Mouse (Mus musculus) cerebellum, adult 18-20 months (tissue): ENCODE results near the gene Rabggta.

Experiments used
- DNase-seq, 2 experiments: peaks; one replicate each; pipeline ENCODE4 v3.0.0; 2021

Gene Rabggta

DNA sequence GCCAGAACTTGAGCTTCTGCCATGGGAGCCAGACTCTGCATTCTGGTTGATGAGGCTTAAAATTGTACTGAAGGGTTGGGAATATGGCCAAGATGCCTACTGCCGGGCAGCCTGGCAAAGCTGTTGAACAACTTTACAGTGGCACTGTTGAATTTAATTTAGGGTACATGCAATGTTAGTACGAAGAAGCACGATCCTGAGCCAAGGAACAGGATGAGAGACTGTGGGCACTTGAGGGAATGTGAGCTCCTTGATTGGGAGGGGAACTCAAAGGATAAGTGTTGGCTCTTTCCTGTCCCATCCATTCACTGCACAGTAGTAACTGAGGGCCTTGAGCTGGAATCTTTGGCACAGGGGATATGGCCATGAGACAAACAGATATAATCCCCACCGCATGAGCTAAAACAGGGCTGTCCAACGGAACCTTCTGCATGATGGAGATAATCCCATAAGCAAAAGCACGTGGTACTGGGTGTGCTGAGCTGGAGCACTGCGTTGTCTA lies 8.5 kb upstream of the Rabggta start:
- no peak for DNase-seq

DNA sequence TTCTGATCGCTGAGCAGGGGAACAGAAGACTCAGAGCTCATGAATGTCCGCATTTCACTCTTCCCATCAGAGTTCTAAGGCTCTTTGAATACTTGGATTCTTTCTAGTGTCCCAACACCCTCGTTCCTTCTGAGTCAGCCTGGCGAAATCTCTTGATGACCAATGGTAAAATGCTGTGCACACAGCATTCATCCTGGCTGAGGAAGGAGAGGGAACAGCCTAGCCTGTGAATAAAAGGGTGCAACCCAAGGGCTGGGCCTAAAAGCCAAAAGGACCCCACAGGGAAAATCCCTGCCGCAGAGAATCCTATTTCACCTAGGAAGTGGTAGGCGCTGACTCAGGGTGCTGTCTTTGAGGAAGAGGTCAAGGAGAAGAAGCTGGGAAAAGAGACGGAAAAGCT lies 8.1 kb upstream of the Rabggta start:
- no peak for DNase-seq

DNA sequence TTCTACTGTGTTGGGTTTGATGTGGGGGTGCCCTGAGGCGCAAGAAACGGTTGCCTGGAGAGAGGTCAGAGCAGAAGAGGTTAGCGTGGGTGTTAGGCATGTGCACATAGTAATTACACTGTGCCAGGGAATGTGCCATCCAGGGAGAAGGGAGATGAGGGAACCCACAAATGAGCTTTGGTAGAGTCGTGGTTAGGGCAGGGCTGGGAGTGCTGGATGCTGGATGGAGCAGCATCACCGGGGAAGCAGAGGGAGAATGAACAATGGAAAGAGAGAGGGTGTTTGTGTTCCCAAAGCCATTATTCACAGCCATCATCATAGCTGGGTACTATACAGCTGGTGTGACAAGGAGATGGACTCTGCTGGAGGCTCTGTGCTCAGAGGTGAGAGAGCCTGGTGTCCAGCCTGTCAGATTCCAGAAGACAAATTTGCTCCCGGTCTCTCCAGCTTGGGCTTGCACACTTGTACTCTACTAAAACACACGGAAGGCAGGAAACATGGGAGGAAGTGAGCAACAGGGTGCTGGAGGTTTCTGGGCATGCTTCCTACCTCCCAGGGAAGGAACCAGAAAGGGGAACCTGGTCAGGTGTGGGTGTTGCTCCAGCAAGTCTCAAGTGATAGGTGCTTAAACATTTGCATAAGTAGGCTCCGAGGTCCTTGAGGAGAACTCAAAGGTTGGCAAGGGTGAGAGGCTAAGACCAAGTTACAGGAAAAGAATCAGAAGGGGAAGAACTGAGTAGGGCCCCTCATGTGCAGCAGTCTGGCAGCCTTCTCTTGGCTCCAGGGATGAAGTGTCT lies 6.0 kb upstream of the Rabggta start:
- DNase-seq: no peak

DNA sequence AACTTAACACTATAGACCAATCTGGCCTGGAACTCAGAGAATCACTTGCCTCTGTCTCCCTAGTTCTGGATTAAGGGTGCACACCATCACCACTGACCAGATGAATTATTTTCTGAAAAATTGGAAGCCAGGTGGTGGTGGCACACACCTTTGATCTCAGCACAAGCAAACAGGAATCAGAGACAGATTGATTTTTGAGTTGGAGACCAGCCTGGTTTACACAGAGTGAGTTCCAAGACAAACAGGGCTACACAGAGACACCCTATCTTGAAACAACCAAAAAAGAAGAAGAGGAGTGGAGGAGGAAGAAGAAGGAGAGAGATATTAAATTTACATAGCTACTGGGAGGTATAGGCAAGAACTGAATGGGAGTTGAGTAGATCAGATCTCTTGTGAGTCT lies 4.2 kb upstream of the Rabggta start:
- no peak for DNase-seq

DNA sequence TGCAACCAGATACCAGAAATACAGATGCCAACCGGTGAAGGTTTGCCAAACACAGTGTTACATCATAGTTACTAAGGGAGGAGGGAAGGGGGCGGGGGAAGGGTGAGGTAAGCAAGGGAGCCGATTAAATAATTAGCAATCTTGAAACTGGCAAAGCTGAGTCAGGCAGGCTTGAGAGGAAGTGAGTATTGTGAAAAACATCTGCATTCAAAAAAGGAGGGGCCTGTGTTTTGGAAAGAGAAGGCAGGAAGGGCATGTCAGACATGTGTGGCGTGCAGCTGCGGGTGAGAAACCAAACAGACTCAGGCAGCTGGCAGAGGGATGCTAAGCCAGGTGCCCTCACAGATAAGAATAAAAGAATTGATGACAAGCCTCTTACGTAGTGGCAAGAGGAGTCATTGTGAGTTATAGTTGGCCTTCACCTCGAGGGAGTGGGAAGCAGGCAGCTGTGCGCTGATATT lies 2.4 kb upstream of the Rabggta start:
- DNase-seq: no peak

DNA sequence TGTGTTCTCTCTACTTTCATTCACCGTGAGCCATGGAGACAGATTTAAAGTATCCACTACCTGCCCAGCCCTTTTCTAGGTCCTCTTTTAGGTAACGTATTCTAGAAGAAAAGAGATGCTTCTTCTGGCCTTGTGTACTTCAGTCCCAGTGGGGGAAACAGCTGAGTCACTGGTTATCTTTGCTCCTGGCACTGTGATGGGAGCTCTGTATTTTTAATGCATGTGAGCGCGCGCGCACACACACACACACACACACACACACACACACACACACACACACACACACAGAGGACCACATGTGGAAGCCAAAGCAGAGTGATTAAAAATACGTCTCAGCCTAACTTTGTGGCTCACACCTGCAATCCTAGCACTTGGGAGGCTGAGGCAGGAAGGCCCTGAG lies 1.4 kb upstream of the Rabggta start:
- DNase-seq: no peak

DNA sequence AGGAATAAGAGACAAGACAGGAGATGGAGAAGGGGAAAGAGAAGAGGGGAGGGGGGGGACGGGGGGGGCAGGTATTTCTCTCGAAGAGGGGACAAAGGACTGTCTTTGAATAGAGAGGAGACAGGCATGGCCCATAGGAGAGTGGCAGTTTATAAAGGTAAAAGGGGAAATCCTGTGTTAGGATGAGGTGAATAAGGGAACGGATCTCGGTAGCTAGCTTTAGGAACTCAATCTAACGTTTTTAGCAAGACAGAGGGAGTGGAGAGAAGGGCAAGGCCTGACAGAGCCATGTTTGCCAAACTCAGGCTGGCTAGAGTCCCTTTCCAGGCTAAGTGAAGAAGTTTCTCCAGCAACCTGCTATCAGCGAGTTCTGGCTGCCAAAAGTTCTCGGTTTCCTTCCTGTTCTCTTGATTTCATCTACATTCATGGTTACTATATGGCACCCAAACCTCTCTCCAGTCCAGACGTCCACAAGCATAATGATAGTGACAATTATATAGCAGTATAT lies 429 bp upstream of the Rabggta start:
- DNase-seq: peak in 1 of 2 experiments; percentile 14

DNA sequence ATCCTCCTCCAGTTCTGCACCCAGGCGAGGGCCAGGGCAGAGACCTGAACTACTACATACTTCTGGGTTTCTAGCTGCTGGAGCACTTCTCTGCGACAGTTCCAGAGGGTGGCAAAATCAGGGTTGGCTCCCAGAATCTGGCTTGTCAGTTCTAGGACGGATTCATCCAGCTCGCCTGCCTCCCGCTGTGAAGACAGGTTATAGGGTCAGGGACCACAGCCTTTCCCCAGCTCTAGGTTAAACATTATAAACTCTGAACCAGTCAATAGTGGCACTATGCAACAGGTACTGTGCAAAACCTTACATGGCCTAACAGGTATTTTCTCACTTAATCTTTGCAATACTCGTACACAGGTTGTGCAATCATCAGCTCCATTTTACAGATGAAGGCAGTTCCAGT lies 987 bp downstream of the Rabggta start:
- DNase-seq: peak in 1 of 2 experiments; percentile 9

DNA sequence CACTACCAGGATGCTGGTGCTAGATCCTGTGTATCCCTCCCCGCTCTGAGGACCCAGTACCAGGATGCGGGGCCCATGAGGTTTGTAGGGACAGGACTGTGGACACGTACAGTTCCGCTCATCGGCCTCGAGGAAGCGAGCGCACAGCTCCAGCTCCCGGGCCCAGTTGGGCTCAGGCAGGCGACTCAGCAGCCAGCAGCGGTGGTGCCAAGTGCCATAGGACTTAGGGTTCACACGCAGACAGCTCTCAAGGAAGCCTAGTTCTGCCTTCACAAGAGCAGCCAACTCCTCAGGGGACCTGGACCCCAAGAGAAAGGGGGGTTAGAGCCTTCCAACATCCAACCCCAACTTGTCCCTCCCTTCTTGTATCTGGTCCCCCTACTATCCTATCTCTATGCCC lies 1.4 kb downstream of the Rabggta start:
- DNase-seq: peak in 1 of 2 experiments; percentile 10

DNA sequence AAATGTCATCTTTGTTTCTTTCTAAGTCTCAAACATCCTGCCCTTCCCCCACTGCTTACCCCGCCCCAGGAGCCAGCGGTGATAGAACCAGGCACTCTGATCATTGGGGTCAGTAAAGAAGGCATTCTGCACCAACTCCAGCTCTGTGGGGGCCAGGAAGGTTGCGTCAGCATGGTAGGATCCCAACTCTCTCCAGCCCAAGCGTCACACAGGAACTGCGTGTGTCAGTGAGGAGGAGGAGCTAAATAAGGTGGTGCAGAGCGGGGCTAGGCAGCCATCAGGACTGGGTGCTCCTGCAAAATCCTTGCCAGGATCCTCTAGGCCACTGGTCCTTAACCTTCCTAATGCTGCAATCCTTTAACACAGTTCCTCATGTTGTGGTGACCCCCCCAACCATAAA lies 2.3 kb downstream of the Rabggta start:
- no peak for DNase-seq

DNA sequence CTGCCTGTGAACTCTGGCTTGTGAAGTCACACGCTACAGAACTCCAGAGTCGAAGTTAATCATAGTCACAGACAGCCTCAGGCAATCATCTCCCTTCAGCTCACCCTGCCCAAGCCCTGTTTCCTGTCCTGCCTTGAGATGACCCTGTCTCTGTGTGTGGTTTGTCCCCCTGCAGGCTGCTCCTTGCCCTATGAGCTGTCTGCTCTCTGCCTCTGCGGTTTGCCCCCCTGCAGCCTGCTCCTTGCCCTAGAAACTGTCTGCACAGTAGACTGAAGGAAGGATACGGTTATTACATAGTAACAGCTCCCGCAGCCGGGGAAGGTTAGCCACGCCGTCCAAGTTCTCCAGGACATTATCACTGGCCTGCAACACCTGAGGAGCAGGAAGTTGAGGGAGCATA lies 5.2 kb downstream of the Rabggta start:
- no peak for DNase-seq

DNA sequence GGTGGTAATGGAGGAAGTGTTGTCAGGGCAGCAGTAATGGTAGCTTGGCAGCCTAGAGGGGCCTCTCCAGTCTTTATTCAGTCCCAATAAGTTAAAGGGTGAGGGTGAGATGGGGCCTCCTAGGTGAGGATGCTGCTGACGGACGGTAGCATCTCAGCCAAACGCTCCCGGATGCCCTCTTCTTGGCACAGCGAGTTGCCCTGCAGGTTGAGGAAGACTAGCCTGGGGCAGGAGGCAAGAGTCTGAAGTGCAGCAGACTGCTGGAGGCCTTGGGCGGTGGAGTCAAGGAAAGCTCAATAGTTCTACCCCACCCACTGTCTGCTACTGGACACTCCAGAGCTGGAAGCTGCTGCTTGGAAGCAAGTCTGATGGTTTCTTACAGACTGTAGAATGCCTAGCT lies 5.8 kb downstream of the Rabggta start:
- DNase-seq: no peak

DNA sequence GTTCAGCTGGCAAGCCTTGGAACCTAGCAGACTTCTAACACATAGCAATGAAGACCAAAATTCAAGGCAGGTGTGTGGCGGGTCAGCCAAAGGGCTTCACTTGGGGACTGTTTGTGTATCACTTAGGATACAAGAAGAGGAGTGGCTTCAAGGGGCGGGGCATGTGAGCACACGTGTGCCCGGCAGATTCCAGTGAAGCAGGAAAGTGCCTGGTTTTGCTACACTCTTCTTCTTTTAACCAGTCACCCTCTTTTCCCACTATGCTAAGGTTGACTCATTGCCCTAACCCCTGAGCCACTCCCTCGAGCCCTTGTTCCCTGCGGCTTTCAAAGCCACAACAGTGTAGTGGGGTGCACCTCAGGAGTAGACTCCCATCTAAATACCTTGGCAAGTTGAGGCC lies 7.2 kb downstream of the Rabggta start:
- no peak for DNase-seq

DNA sequence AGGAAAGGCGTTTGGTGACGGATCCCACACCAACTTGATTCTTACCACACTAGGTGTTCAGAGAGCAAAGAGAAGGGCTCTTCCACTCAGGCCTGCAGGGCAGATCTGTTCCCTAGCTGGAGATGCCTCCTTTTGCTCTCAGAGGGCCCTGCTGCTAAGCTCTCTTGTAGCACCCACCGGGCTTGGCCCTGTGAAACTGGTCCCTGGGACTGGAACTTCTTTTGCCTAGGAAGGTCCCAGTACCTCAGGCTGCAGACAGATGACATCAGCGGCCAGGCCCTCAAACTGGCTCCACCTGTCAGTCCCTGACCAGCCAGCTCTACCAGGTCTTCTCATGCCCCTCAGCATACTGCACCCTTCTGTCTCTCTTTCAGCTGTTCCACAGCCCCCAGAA lies 8.3 kb downstream of the Rabggta start, which contains the start of gene Tgm1:
Gene Tgm1, minus strand, starts transcription at position 198 of the 394 bp plus-strand sequence.
- no peak for DNase-seq

DNA sequence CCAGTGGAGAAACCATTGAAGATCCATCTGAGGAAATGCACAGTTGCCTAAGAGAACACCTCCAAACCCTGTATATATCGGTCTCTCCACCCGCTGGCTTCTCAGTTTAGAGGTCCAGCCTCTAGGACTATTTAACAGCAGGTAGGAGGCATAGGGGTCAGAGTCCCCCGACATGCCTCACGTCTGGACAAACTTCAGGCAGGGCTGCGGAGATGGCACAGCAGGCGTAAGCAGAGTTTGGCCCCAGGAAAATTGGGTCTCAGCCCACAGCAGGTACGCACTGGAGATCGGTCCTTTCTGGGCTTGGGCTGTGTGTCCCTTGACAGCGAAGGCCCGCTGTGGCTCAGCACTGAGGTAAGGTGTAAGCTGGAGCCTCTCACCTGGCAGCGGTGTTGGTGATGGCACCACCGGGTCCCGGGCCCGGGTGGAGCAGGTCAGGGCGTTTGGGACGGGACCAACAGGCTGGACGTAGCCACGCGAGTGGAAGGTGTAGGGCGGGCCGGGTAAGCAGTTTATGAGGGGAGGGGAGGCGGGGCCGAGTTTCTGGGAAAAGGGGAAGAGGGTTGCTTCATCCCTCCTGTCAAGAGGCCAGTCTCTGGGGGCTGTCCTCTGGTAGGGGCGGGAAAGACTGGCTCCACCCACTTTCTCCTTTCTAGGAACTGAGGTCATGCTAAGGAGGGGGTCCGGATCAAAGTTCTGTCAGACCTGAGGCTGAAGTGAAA lies 8.9 kb downstream of the Rabggta start:
- no peak for DNase-seq

DNA sequence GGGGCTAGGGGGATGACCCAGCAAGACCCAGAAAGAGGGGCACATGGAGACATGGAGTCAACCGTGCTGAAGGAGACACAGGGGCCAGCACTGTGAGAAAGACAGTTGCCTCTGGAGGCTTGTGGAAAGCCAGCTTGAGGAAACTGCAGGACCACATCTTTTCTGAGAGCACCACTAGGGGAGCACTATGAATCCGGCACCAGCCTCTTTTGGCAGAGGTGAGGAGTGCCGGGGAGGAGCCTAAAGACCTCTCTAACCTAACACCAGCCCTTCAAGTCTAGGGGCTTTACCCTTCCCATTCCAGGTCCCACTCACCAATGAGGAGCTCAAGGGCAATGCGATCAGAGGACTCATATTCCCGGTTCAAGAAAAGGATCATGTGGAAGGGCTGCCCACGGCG lies 10.3 kb downstream of the Rabggta start:
- no peak for DNase-seq

DNA sequence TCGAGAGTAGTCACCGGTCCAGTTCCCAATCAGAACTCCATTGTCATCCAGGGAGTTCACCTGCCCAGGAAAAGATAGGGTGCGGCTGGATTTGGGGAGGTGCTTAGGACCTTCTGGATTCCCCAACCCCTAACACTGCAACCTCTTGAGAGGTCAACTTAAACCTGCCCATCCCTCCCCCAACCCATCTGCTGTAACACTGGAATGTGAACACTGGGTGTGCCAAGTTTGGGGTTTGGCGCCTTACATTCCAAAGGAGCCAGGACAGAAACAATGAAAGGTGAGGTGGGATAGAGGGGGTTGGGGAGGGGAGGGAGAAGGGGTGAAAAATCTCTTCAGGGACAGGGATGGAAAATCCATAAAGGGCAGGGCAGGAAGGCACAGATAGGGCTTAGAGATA lies 12.6 kb downstream of the Rabggta start:
- DNase-seq: no peak

DNA sequence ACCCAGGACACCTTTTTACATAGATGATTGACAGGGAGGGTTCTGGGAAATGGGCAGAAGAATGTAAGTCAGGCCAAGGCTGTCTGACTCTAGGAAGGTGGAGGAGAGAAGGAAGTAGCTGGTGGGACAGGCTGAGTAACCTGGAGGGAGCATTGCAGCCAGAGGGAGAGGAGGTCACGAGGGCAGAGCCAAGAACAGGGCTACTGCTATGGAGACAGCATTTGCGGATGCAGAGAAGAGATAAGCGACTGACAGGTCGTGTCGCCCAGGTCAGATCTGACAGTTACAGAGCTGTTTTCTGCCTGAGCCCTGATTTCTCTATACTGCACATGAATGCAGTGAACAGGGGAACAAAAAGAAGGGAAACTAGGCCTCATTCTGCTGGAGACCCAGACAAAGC lies 14.7 kb downstream of the Rabggta start:
- DNase-seq: no peak

DNA sequence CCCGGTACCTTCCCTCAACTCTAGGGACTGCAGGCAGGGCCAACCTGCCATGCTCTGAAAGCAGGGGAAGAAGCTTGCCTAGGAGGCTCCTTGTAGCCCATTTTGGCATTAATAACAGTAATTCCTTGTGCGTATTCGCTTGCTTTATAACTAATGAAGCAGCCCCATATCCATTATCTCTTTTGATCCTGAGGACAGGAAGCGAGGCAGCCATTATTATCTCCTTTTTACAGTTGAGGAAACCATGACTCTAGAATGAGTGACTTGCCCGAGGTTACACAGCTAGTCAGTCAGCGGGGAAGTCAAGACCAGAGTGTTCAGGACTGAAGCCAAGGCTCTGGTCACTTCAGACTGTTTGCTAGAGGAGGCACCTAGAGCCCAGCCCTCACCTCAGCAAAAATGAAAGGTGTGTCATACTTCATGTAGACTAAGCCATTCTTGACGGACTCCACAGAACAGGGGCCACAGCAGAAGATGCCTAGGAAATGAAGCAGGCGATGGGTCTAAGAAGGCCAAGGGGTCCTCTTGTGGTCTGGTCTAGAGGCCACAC lies 15.9 kb downstream of the Rabggta start:
- DNase-seq: no peak

DNA sequence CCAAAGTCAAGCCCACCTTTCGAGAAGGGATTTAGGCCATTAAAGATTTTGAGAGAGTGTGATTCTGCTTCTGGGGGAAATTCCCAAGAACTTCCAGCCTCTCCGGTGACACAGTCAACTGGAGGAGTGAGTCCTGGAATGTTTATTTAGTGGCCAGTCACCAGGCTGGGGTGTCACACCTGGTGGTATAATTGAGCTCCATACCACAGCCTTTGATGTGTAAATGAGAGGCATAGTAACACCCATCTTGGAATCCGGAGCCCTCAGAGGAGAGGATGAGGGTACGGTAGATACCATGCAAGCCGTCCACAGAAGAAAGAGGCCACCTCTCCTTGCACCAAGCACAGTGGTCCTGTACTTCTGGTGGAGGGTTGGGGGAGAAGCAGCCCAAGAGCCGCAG lies 19.3 kb downstream of the Rabggta start:
- DNase-seq: no peak

DNA sequence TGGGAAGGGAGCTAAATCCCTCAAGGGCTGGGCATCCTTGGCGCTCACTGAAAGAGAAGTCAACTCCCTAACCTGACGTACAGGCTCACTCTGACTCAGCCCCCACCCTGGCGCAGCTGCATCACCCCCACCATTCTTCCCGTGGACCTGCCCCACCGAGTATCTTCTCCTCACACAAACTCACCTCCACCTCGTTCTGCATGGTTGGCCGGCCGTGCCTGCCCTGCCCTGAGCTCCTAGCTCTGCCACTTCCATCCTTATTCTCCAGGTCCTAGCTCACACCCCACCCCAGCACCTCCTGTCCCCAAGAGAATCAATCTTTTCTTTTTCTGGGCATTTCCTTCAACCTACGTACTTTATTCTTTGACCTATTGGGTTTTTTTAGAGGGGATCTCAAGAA lies 20.9 kb downstream of the Rabggta start:
- no peak for DNase-seq

DNA sequence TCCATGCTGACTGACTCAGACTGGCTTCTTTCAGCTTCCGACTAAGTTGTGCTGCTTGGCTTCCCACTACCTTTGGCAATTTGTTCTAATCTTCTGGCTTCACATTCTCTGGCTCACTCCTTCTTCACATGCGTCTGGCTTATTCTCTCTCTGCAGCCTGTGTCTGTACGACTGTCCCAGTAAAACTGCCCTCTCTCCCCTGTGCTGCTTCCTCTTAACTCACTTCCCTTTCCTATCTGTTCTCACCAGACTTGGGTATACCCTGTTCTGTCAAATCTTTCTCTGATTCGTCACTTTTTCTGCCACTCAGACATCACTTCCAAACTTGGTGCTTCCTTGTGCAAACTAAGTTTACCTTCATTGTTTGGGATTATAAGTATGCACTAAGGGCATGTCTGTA lies 24.8 kb downstream of the Rabggta start:
- DNase-seq: no peak

DNA sequence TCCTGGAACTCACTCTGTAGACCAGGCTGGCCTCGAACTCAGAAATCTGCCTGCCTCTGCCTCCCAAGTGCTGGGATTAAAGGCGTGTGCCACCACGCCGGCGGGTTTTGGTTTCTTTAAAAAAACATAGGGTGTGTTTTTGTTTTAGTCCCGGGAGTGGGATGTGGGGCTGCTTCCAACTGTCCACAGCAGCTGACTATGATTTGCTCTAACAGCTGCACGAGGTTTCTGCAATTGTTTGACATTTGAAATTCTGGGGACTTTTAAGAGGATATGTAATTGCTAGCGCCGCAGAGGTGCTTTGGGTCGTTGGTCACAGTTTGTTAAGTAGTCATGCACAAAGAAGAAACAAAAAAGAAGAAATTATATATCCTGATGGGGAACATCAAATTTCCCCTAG lies 32.6 kb downstream of the Rabggta start:
- no peak for DNase-seq

DNA sequence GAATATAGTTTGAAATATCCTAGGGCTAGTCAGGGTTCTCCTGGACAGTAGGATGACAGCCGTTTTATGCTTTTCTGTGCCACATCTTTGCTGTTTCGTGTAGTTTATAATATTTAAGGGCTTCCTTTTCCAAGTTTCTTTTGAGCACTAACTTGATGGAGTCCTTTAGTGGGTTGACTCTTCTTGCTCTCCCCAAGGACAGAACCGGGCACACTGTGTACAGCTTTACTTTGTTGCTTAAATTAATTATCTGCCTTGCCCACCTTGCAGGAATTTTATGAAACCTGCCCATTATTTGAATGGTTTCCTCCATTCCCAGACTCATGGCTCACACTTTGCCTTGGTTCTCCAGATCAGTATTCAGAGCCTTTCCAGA lies 40.0 kb downstream of the Rabggta start:
- no peak for DNase-seq
